Mouse (Mus musculus) kidney, embryonic 14.5 days (tissue): ENCODE results near the gene Fam160a1. TPM values are rescaled to one million over a fixed set of nuclear protein-coding genes. Genes with fewer than 3 reads are reported as not detected.

Experiments used
- ATAC-seq: fragments of 200-750 bp; cut with Nextera tagmentation; 2 replicates; pipeline ENCODE4 v1.8.0; 2017; ENCODE audit warnings: moderate number of reproducible peaks, mild to moderate bottlenecking, moderate TSS enrichment, moderate library complexity; ENCODE audit not compliant: low FRiP score, low TSS enrichment
- H3K27ac ChIP-seq: fragments of 300-500 bp; sonication (generic); 2 replicates; pipeline ENCODE4 v1.5.1; 2014; ENCODE audit warnings: low read depth, mild to moderate bottlenecking, low read length, moderate library complexity, mixed read lengths
- H3K27me3 ChIP-seq: fragments of 300-500 bp; sonication (generic); 2 replicates; pipeline ENCODE4 v1.6.1; 2014; ENCODE audit warnings: mild to moderate bottlenecking, low read length; ENCODE audit not compliant: control insufficient read depth, insufficient read depth
- H3K36me3 ChIP-seq: fragments of 300-500 bp; sonication (generic); 2 replicates; pipeline ENCODE4 v1.6.1; 2014; ENCODE audit warnings: low read length, mixed read lengths; ENCODE audit not compliant: control insufficient read depth, insufficient read depth
- H3K4me1 ChIP-seq: fragments of 300-500 bp; sonication (generic); 2 replicates; pipeline ENCODE4 v1.6.1; 2014; ENCODE audit warnings: low read length, mixed read lengths; ENCODE audit not compliant: control insufficient read depth, insufficient read depth
- H3K4me2 ChIP-seq: fragments of 300-500 bp; sonication (generic); replicated peaks from 2 replicates; pipeline ENCODE4 v1.6.1; 2014; ENCODE audit warnings: low read depth, mild to moderate bottlenecking, low read length
- H3K4me3 ChIP-seq: fragments of 300-500 bp; sonication (generic); 2 replicates; pipeline ENCODE4 v1.5.1; 2014; ENCODE audit warnings: mild to moderate bottlenecking, low read length
- H3K9ac ChIP-seq: fragments of 300-500 bp; sonication (generic); 2 replicates; pipeline ENCODE4 v1.6.1; 2014; ENCODE audit warnings: low read depth, mild to moderate bottlenecking, low read length, moderate library complexity
- H3K9me3 ChIP-seq: fragments of 300-500 bp; sonication (generic); 2 replicates; pipeline ENCODE4 v1.6.1; 2016; ENCODE audit warnings: low read length; ENCODE audit not compliant: control insufficient read depth
- WGBS: fragments of 180-500 bp; shearing (Covaris S2); extraction: QIAGEN DNeasy Blood & Tissue Kit; methylation state at CpG from one replicate; pipeline ENCODE4 v1.1.7; 2014; 5-methylcytosine and 5-hydroxymethylcytosine counted together
- polyA plus RNA-seq: library from polyadenylated mRNA; unstranded; fragments of >200 nt; fragmentation: Nextera tagmentation; extraction: Ambion mirVana; gene quantifications from 2 replicates; pipeline ENCODE4 v1.2.1, GENCODE M21; 2014

The Fam160a1 gene
- polyA plus RNA-seq, result 3.0 and 5.9 TPM in 2 replicates

- no peaks in the 10 kb centered on the region for H3K27me3 ChIP-seq
- no peaks in the 10 kb centered on the region for H3K9me3 ChIP-seq
These were observed at the start of gene Fam160a1 for GRCm38 (mm10) chr3:85817191-85817590. TSS of gene Fam160a1 (minus strand) at chr3:85817291.

GRCm38 (mm10) chr3:85863996-85864395 lies 46.9 kb upstream of the Fam160a1 start:
- Histone ChIP-seq H3K4me2 (no peak overlapping the region), H3K36me3 (no peaks in the 10 kb centered on the region), H3K9me3 (peaks cover 2% of the 10 kb centered on the region; the same call in 1 of the 2 replicates), H3K9ac (no peak overlapping the region), H3K27ac (no peak overlapping the region), H3K4me3 (no peak overlapping the region), H3K4me1 (no peaks in the 10 kb centered on the region), H3K27me3 (no peaks in the 10 kb centered on the region)
- no peak for ATAC-seq
- WGBS, result 10% methylated on average over 3 of the region's 3 CpGs

More at GRCm38 (mm10) chr3:85817191-85817590, at the start of gene Fam160a1:
- no peak for ATAC-seq
- H3K9ac ChIP-seq, result no peak within 1 kb of the TSS
- H3K4me2 ChIP-seq, result no peak within 1 kb of the TSS
- H3K4me1 ChIP-seq, result peaks cover 7% of the 10 kb centered on the region; the same call in 1 of the 2 replicates
- no peak within 1 kb of the TSS for H3K27ac ChIP-seq
- WGBS, result 78% methylated on average over 2 of the region's 2 CpGs
- no peak within 1 kb of the TSS for H3K4me3 ChIP-seq
- no peaks in the 10 kb centered on the region for H3K36me3 ChIP-seq

GRCm38 (mm10) chr3:85862886-85863285 lies 45.8 kb upstream of the Fam160a1 start:
- no peaks in the 10 kb centered on the region for H3K9me3 ChIP-seq
- WGBS, result 88% methylated on average over 2 of the region's 2 CpGs
- H3K4me3 ChIP-seq, result no peak overlapping the region
- no peak overlapping the region for H3K9ac ChIP-seq
- no peaks in the 10 kb centered on the region for H3K4me1 ChIP-seq
- no peaks in the 10 kb centered on the region for H3K36me3 ChIP-seq
- H3K4me2 ChIP-seq, result no peak overlapping the region
- no peaks in the 10 kb centered on the region for H3K27me3 ChIP-seq
- ATAC-seq, result no peak
- no peak overlapping the region for H3K27ac ChIP-seq

GRCm38 (mm10) chr3:85860996-85861395 lies 43.9 kb upstream of the Fam160a1 start:
- Histone ChIP-seq H3K36me3 (no peaks in the 10 kb centered on the region), H3K9ac (no peak overlapping the region), H3K4me2 (no peak overlapping the region), H3K27ac (no peak overlapping the region), H3K4me3 (no peak overlapping the region), H3K4me1 (no peaks in the 10 kb centered on the region), H3K27me3 (no peaks in the 10 kb centered on the region), H3K9me3 (no peaks in the 10 kb centered on the region)
- 91% methylated on average over 5 of the region's 5 CpGs for WGBS
- ATAC-seq, result no peak

- Histone ChIP-seq H3K4me3 (no peak overlapping the region), H3K27me3 (no peaks in the 10 kb centered on the region), H3K9me3 (no peaks in the 10 kb centered on the region), H3K4me1 (no peaks in the 10 kb centered on the region), H3K36me3 (no peaks in the 10 kb centered on the region), H3K9ac (no peak overlapping the region), H3K4me2 (no peak overlapping the region), H3K27ac (no peak overlapping the region)
- WGBS, result 64% methylated on average over 6 of the region's 6 CpGs
- no peak for ATAC-seq
These were observed 42.2 kb upstream of the Fam160a1 start for GRCm38 (mm10) chr3:85859311-85859710.

- no peaks in the 10 kb centered on the region for H3K36me3 ChIP-seq
- no peak overlapping the region for H3K27ac ChIP-seq
- WGBS, result 64% methylated on average over 11 of the region's 11 CpGs
- no peak overlapping the region for H3K9ac ChIP-seq
- H3K4me2 ChIP-seq, result no peak overlapping the region
- no peaks in the 10 kb centered on the region for H3K4me1 ChIP-seq
- no peaks in the 10 kb centered on the region for H3K27me3 ChIP-seq
- no peaks in the 10 kb centered on the region for H3K9me3 ChIP-seq
- H3K4me3 ChIP-seq, result no peak overlapping the region
- ATAC-seq, result no peak
These were observed 41.3 kb upstream of the Fam160a1 start for GRCm38 (mm10) chr3:85858140-85859135.

GRCm38 (mm10) chr3:85857083-85857482 lies 40.0 kb upstream of the Fam160a1 start:
- WGBS, result 42% methylated on average over 4 of the region's 4 CpGs
- Histone ChIP-seq H3K9ac (no peak overlapping the region), H3K4me3 (no peak overlapping the region), H3K4me2 (no peak overlapping the region), H3K4me1 (no peaks in the 10 kb centered on the region), H3K9me3 (no peaks in the 10 kb centered on the region), H3K27me3 (no peaks in the 10 kb centered on the region), H3K36me3 (no peaks in the 10 kb centered on the region), H3K27ac (no peak overlapping the region)
- ATAC-seq, result no peak

- WGBS, result 81% methylated on average over 5 of the region's 5 CpGs
- ATAC-seq, result no peak
- H3K4me1 ChIP-seq, result no peaks in the 10 kb centered on the region
- H3K27me3 ChIP-seq, result no peaks in the 10 kb centered on the region
- no peak overlapping the region for H3K9ac ChIP-seq
- H3K27ac ChIP-seq, result no peak overlapping the region
- no peaks in the 10 kb centered on the region for H3K9me3 ChIP-seq
- H3K4me2 ChIP-seq, result no peak overlapping the region
- H3K4me3 ChIP-seq, result no peak overlapping the region
- H3K36me3 ChIP-seq, result no peaks in the 10 kb centered on the region
These were observed 38.9 kb upstream of the Fam160a1 start for GRCm38 (mm10) chr3:85855947-85856346.

- no peak overlapping the region for H3K4me3 ChIP-seq
- H3K27me3 ChIP-seq, result no peaks in the 10 kb centered on the region
- no peak overlapping the region for H3K4me2 ChIP-seq
- H3K36me3 ChIP-seq, result no peaks in the 10 kb centered on the region
- H3K9me3 ChIP-seq, result no peaks in the 10 kb centered on the region
- no peak overlapping the region for H3K9ac ChIP-seq
- 87% methylated on average over 3 of the region's 3 CpGs for WGBS
- no peaks in the 10 kb centered on the region for H3K4me1 ChIP-seq
- H3K27ac ChIP-seq, result no peak overlapping the region
- ATAC-seq, result no peak
These were observed 38.0 kb upstream of the Fam160a1 start for GRCm38 (mm10) chr3:85855043-85855442.
